Mouse (Mus musculus) neural tube, embryonic 11.5 days (tissue): Measurements from ENCODE around the gene Sergef. TPM values are rescaled to one million over a fixed set of nuclear protein-coding genes. Genes with fewer than 3 reads are reported as not detected.

ENCODE experiments used
- ATAC-seq: fragments of 200-750 bp; cut with Nextera tagmentation; 2 replicates; pipeline ENCODE4 v1.8.0; 2017; ENCODE audit warnings: moderate number of reproducible peaks, mild to moderate bottlenecking, moderate TSS enrichment, moderate library complexity; ENCODE audit not compliant: insufficient read depth, low FRiP score, low TSS enrichment
- DNase-seq: peaks from one replicate; pipeline ENCODE4 v3.0.0-alpha.2; 2015; ENCODE audit warnings: low spot score
- H3K27ac ChIP-seq: fragments of 300-500 bp; sonication (generic); 2 replicates; pipeline ENCODE4 v1.5.1; 2014; ENCODE audit warnings: low read depth, mild to moderate bottlenecking, low read length
- H3K27me3 ChIP-seq: fragments of 300-500 bp; sonication (generic); 2 replicates; pipeline ENCODE4 v1.6.1; 2014; ENCODE audit warnings: mild to moderate bottlenecking, low read length, mixed read lengths; ENCODE audit not compliant: control insufficient read depth, insufficient read depth
- H3K36me3 ChIP-seq: fragments of 300-500 bp; sonication (generic); 2 replicates; pipeline ENCODE4 v1.6.1; 2014; ENCODE audit warnings: mild to moderate bottlenecking, low read length, moderate library complexity, mixed read lengths; ENCODE audit not compliant: control insufficient read depth, insufficient read depth
- H3K4me1 ChIP-seq: fragments of 300-500 bp; sonication (generic); 2 replicates; pipeline ENCODE4 v1.6.1; 2014; ENCODE audit warnings: low read length, mixed read lengths; ENCODE audit not compliant: control insufficient read depth, insufficient read depth
- H3K4me2 ChIP-seq: fragments of 300-500 bp; sonication (generic); 2 replicates; pipeline ENCODE4 v1.6.1; 2014; ENCODE audit warnings: low read depth, mild to moderate bottlenecking, moderate library complexity
- H3K4me3 ChIP-seq: fragments of 300-500 bp; sonication (generic); 2 replicates; pipeline ENCODE4 v1.5.1; 2014; ENCODE audit warnings: low read depth, low read length
- H3K9ac ChIP-seq: fragments of 300-500 bp; sonication (generic); 2 replicates; pipeline ENCODE4 v1.6.1; 2014; ENCODE audit warnings: mild to moderate bottlenecking, low read length
- H3K9me3 ChIP-seq: fragments of 300-500 bp; sonication (generic); 2 replicates; pipeline ENCODE4 v1.6.1; 2016; ENCODE audit warnings: low read length; ENCODE audit not compliant: control insufficient read depth
- WGBS: fragments of 180-500 bp; shearing (Covaris S2); extraction: QIAGEN DNeasy Blood & Tissue Kit; methylation state at CpG from one replicate; pipeline ENCODE4 v1.1.7; 2014; 5-methylcytosine and 5-hydroxymethylcytosine counted together
- polyA plus RNA-seq: library from polyadenylated mRNA; unstranded; fragments of >200 nt; fragmentation: Nextera tagmentation; extraction: Ambion mirVana; gene quantifications from 2 replicates; pipeline ENCODE4 v1.2.1, GENCODE M21; 2014

Sergef gene
- polyA plus RNA-seq, 1 experiment from 2014 or later, result 13.5 TPM

- Histone ChIP-seq H3K9ac (no peak overlapping the region), H3K4me2 (no peak overlapping the region), H3K4me1 (peaks cover 3% of the 10 kb centered on the region; the same call in 1 of the 2 replicates), H3K4me3 (no peak overlapping the region), H3K9me3 (no peaks in the 10 kb centered on the region), H3K36me3 (no peaks in the 10 kb centered on the region), H3K27ac (no peak overlapping the region), H3K27me3 (no peaks in the 10 kb centered on the region)
- WGBS, result 87% methylated on average over 5 of the region's 5 CpGs
- DNase-seq (no peak), ATAC-seq (no peak)
Observed at GRCm38 (mm10) chr7:46559006-46559405, 80.6 kb downstream of the Sergef start.

GRCm38 (mm10) chr7:46557996-46558395 is 81.6 kb downstream of the Sergef start:
- Histone ChIP-seq H3K27me3 (no peaks in the 10 kb centered on the region), H3K4me2 (no peak overlapping the region), H3K36me3 (no peaks in the 10 kb centered on the region), H3K9me3 (no peaks in the 10 kb centered on the region), H3K9ac (no peak overlapping the region), H3K27ac (no peak overlapping the region), H3K4me3 (no peak overlapping the region), H3K4me1 (peaks cover 8% of the 10 kb centered on the region; the same call in 1 of the 2 replicates)
- ATAC-seq (no peak), DNase-seq (no peak)
- 90% methylated on average over 4 of the region's 4 CpGs for WGBS

- H3K4me3 ChIP-seq, result no peak overlapping the region
- 91% methylated on average over 11 of the region's 11 CpGs for WGBS
- H3K4me1 ChIP-seq, result peaks cover 10% of the 10 kb centered on the region; the same call in 1 of the 2 replicates
- H3K4me2 ChIP-seq, result no peak overlapping the region
- H3K9ac ChIP-seq, result no peak overlapping the region
- H3K27ac ChIP-seq, result no peak overlapping the region
- DNase-seq (no peak), ATAC-seq (no peak)
- H3K9me3 ChIP-seq, result no peaks in the 10 kb centered on the region
- H3K36me3 ChIP-seq, result no peaks in the 10 kb centered on the region
- H3K27me3 ChIP-seq, result no peaks in the 10 kb centered on the region
Observed at GRCm38 (mm10) chr7:46557387-46557786, 82.2 kb downstream of the Sergef start.

GRCm38 (mm10) chr7:46556358-46557118 is 83.1 kb downstream of the Sergef start:
- Histone ChIP-seq H3K4me2 (no peak overlapping the region; the same call in 1 of the 2 replicates), H3K4me1 (peaks cover 10% of the 10 kb centered on the region; the same call in 1 of the 2 replicates), H3K36me3 (no peaks in the 10 kb centered on the region), H3K4me3 (no peak overlapping the region), H3K9me3 (no peaks in the 10 kb centered on the region), H3K27me3 (no peaks in the 10 kb centered on the region), H3K9ac (peak overlapping the region; percentile 22; the same call in 1 of the 2 replicates), H3K27ac (no peak overlapping the region)
- ATAC-seq (peak; percentile 80; the same call in 1 of the 2 replicates), DNase-seq (peak; percentile 47)
- 53% methylated on average over 13 of the region's 13 CpGs for WGBS

- peaks cover 10% of the 10 kb centered on the region; the same call in 1 of the 2 replicates for H3K4me1 ChIP-seq
- no peak overlapping the region for H3K9ac ChIP-seq
- 94% methylated on average over 7 of the region's 7 CpGs for WGBS
- no peak for ATAC-seq
- no peak overlapping the region for H3K27ac ChIP-seq
- no peaks in the 10 kb centered on the region for H3K9me3 ChIP-seq
- no peaks in the 10 kb centered on the region for H3K27me3 ChIP-seq
- no peak overlapping the region for H3K4me3 ChIP-seq
- no peak overlapping the region for H3K4me2 ChIP-seq
- no peak for DNase-seq
- no peaks in the 10 kb centered on the region for H3K36me3 ChIP-seq
Observed at GRCm38 (mm10) chr7:46555731-46556130, 83.9 kb downstream of the Sergef start.

- DNase-seq, result no peak
- H3K4me3 ChIP-seq, result no peak overlapping the region
- H3K27me3 ChIP-seq, result no peaks in the 10 kb centered on the region
- WGBS, result 87% methylated on average over 9 of the region's 9 CpGs
- peaks cover 10% of the 10 kb centered on the region; the same call in 1 of the 2 replicates for H3K4me1 ChIP-seq
- ATAC-seq, result no peak
- no peak overlapping the region for H3K4me2 ChIP-seq
- no peaks in the 10 kb centered on the region for H3K36me3 ChIP-seq
- H3K9me3 ChIP-seq, result no peaks in the 10 kb centered on the region
- H3K9ac ChIP-seq, result no peak overlapping the region
- H3K27ac ChIP-seq, result no peak overlapping the region
Observed at GRCm38 (mm10) chr7:46554855-46555254, 84.8 kb downstream of the Sergef start.

- WGBS, result 74% methylated on average over 7 of the region's 7 CpGs
- H3K36me3 ChIP-seq, result no peaks in the 10 kb centered on the region
- no peak overlapping the region for H3K4me2 ChIP-seq
- H3K4me1 ChIP-seq, result peaks cover 10% of the 10 kb centered on the region; the same call in 1 of the 2 replicates
- DNase-seq (no peak), ATAC-seq (no peak)
- no peaks in the 10 kb centered on the region for H3K27me3 ChIP-seq
- H3K27ac ChIP-seq, result no peak overlapping the region
- H3K9me3 ChIP-seq, result no peaks in the 10 kb centered on the region
- H3K9ac ChIP-seq, result no peak overlapping the region
- H3K4me3 ChIP-seq, result no peak overlapping the region
Observed at GRCm38 (mm10) chr7:46554003-46554402, 85.6 kb downstream of the Sergef start.

- Histone ChIP-seq H3K27me3 (no peaks in the 10 kb centered on the region), H3K36me3 (no peaks in the 10 kb centered on the region), H3K9me3 (no peaks in the 10 kb centered on the region), H3K4me3 (no peak overlapping the region), H3K4me2 (no peak overlapping the region), H3K4me1 (peaks cover 10% of the 10 kb centered on the region; the same call in 1 of the 2 replicates), H3K27ac (no peak overlapping the region; the same call in 1 of the 2 replicates), H3K9ac (no peak overlapping the region)
- DNase-seq, result no peak
- ATAC-seq, result no peak
- 62% methylated on average over 20 of the region's 20 CpGs for WGBS
Observed at GRCm38 (mm10) chr7:46551935-46552752, 87.5 kb downstream of the Sergef start.
